Mouse (Mus musculus) forebrain, embryonic 16.5 days (tissue): ENCODE results near the gene 2310002L09Rik. TPM values are rescaled to one million over a fixed set of nuclear protein-coding genes. Genes with fewer than 3 reads are reported as not detected.
A peak's percentile ranks its signal among the peaks of the same experiment; 100 is the strongest.
"Not testable (repeated sequence)": the region's sequence is repeated elsewhere in the genome, so short reads cannot be mapped to it uniquely, and the experiment has no call there.

Experiments
- ATAC-seq: fragments of 200-750 bp; cut with Nextera tagmentation; 2 replicates; pipeline ENCODE4 v1.8.0; 2017; ENCODE audit warnings: mild to moderate bottlenecking, moderate library complexity
- H3K27ac ChIP-seq: fragments of 300-500 bp; sonication (generic); 2 replicates; pipeline ENCODE4 v1.5.1; 2014; ENCODE audit warnings: low read length, control low read depth
- H3K27me3 ChIP-seq: fragments of 300-500 bp; sonication (generic); replicated peaks from 2 replicates; pipeline ENCODE4 v1.6.1; 2014; ENCODE audit warnings: low read length; ENCODE audit not compliant: control insufficient read depth, insufficient read depth
- H3K36me3 ChIP-seq: fragments of 300-500 bp; sonication (generic); 2 replicates; pipeline ENCODE4 v1.6.1; 2014; ENCODE audit not compliant: control insufficient read depth, insufficient read depth
- H3K4me1 ChIP-seq: fragments of 300-500 bp; sonication (generic); replicated peaks from 2 replicates; pipeline ENCODE4 v1.6.1; 2014; ENCODE audit warnings: low read length; ENCODE audit not compliant: control insufficient read depth, insufficient read depth
- H3K4me2 ChIP-seq: fragments of 300-500 bp; sonication (generic); 2 replicates; pipeline ENCODE4 v1.6.1; 2014; ENCODE audit warnings: mild to moderate bottlenecking, low read length, control low read depth
- H3K4me3 ChIP-seq: fragments of 300-500 bp; sonication (generic); replicated peaks from 2 replicates; pipeline ENCODE4 v1.5.1; 2014; ENCODE audit warnings: mild to moderate bottlenecking, low read length, control low read depth
- H3K9ac ChIP-seq: fragments of 300-500 bp; sonication (generic); replicated peaks from 2 replicates; pipeline ENCODE4 v1.6.1; 2014; ENCODE audit warnings: low read depth, low read length, control low read depth
- H3K9me3 ChIP-seq: fragments of 300-500 bp; sonication (generic); 2 replicates; pipeline ENCODE4 v1.6.1; 2016; ENCODE audit warnings: low read length; ENCODE audit not compliant: control insufficient read depth
- WGBS: fragments of 180-500 bp; shearing (Covaris S2); extraction: QIAGEN DNeasy Blood & Tissue Kit; methylation state at CpG from one replicate; pipeline ENCODE4 v1.1.7; 2014; 5-methylcytosine and 5-hydroxymethylcytosine counted together
- polyA plus RNA-seq: library from polyadenylated mRNA; unstranded; fragments of >200 nt; fragmentation: Nextera tagmentation; extraction: Ambion mirVana; gene quantifications from 2 replicates; pipeline ENCODE4 v1.2.1, GENCODE M21; 2015

2310002L09Rik gene
- polyA plus RNA-seq, result not detected in 2 replicates

- Histone ChIP-seq H3K4me1 (no peaks in the 10 kb centered on the region), H3K4me3 (no peak within 1 kb of the TSS), H3K36me3 (no peaks in the 10 kb centered on the region), H3K27me3 (no peaks in the 10 kb centered on the region), H3K4me2 (no peak within 1 kb of the TSS), H3K9me3 (no peaks in the 10 kb centered on the region), H3K9ac (no peak within 1 kb of the TSS), H3K27ac (no peak within 1 kb of the TSS)
- no peak for ATAC-seq
- WGBS, result 86% methylated on average over 8 of the region's 8 CpGs
These were observed at the start of gene 2310002L09Rik for GRCm38 (mm10) chr4:73950375-73950896. TSS of gene 2310002L09Rik (minus strand) at chr4:73950846.

GRCm38 (mm10) chr4:73980454-73980853 is 29.8 kb upstream of the 2310002L09Rik start:
- H3K27me3 ChIP-seq, result no peaks in the 10 kb centered on the region
- H3K4me2 ChIP-seq, result no peak overlapping the region
- no peak overlapping the region for H3K9ac ChIP-seq
- 80% methylated on average over 3 of the region's 3 CpGs for WGBS
- no peak overlapping the region for H3K4me3 ChIP-seq
- ATAC-seq, result peak; percentile 38; the same call in 1 of the 2 replicates
- H3K4me1 ChIP-seq, result no peaks in the 10 kb centered on the region
- no peaks in the 10 kb centered on the region for H3K36me3 ChIP-seq
- no peaks in the 10 kb centered on the region for H3K9me3 ChIP-seq
- no peak overlapping the region for H3K27ac ChIP-seq

GRCm38 (mm10) chr4:73920660-73921059 is 30.0 kb downstream of the 2310002L09Rik start, which contains the start of gene Gm11756:
TSS of gene Gm11756 (minus strand) at chr4:73920760.
- H3K9me3 ChIP-seq, H3K4me3 ChIP-seq, H3K36me3 ChIP-seq, ATAC-seq, H3K27me3 ChIP-seq, H3K4me2 ChIP-seq, H3K27ac ChIP-seq, H3K9ac ChIP-seq, H3K4me1 ChIP-seq: not testable (repeated sequence)
- 82% methylated on average over 6 of the region's 6 CpGs for WGBS

- H3K9ac ChIP-seq, H3K27me3 ChIP-seq: not testable (repeated sequence)
- whole genome bisulfite sequencing, result no CpG with 5 or more reads among the region's 4 CpGs
These were observed 44.8 kb downstream of the 2310002L09Rik start, which contains the start of gene Gm13871 for GRCm38 (mm10) chr4:73905853-73906252. TSS of gene Gm13871 (minus strand) at chr4:73905953.

GRCm38 (mm10) chr4:73891012-73891411 is 59.6 kb downstream of the 2310002L09Rik start, which contains the start of gene Gm11757:
TSS of gene Gm11757 (minus strand) at chr4:73891112.
- not testable (repeated sequence) for H3K27me3 ChIP-seq, H3K27ac ChIP-seq, H3K36me3 ChIP-seq, ATAC-seq, H3K4me2 ChIP-seq, H3K9ac ChIP-seq, H3K9me3 ChIP-seq, H3K4me3 ChIP-seq, H3K4me1 ChIP-seq
- WGBS, result no CpG with 5 or more reads among the region's 4 CpGs

More at GRCm38 (mm10) chr4:73905853-73906252, 44.8 kb downstream of the 2310002L09Rik start, which contains the start of gene Gm13871:
- not testable (repeated sequence) for H3K4me3 ChIP-seq, H3K27ac ChIP-seq, H3K9me3 ChIP-seq, H3K4me1 ChIP-seq, H3K36me3 ChIP-seq, ATAC-seq, H3K4me2 ChIP-seq

Other genes starting within 250 kb of the 2310002L09Rik start
- gene Rasef, start 159.9 kb downstream of the 2310002L09Rik start, polyA plus RNA-seq, result 0.10 and 0.42 TPM in 2 replicates
- not detected in 2 replicates for gene Gm11758, start 74.6 kb downstream of the 2310002L09Rik start, polyA plus RNA-seq
- gene Gm11757, start 59.7 kb downstream of the 2310002L09Rik start, polyA plus RNA-seq, result not detected in 2 replicates
- not detected in 2 replicates for gene Gm13871, start 44.9 kb downstream of the 2310002L09Rik start, polyA plus RNA-seq
- gene Gm11756, start 30.1 kb downstream of the 2310002L09Rik start, polyA plus RNA-seq, result not detected in 2 replicates
- gene Frmd3, start 62.6 kb upstream of the 2310002L09Rik start, polyA plus RNA-seq, result 26.9 and 30.2 TPM in 2 replicates